Mouse (Mus musculus) left cerebral cortex, adult 2 months (tissue): Measurements from ENCODE around the gene Slc17a9. TPM values are rescaled to one million over a fixed set of nuclear protein-coding genes. Genes with fewer than 3 reads are reported as not detected.
A peak's percentile ranks its signal among the peaks of the same experiment; 100 is the strongest.
"Not testable (repeated sequence)": the region's sequence is repeated elsewhere in the genome, so short reads cannot be mapped to it uniquely, and the experiment has no call there.

Experiments used
- DNase-seq, 2 experiments: peaks; one replicate each; pipeline ENCODE4 v3.0.0; 2021 to 2022; ENCODE audit warnings: low spot score in 2 of 2, mixed read lengths in 1 of 2; ENCODE audit errors: extremely low spot score in 1 of 2
- H3K27ac ChIP-seq: fragments of 200-600 bp; 2 replicates; pipeline ENCODE4 v1.8.1; 2022
- H3K4me3 ChIP-seq: fragments of 200-600 bp; 2 replicates; pipeline ENCODE4 v1.8.1; 2022
- CTCF ChIP-seq: fragments of 200-600 bp; IDR thresholded peaks from 2 replicates; pipeline ENCODE4 v1.8.1; 2022; ENCODE audit warnings: antibody characterized with exemption, mild to moderate bottlenecking, moderate library complexity
- intact Hi-C: fragments of 180-260 bp; cut with DNase I; formaldehyde crosslinking; loops from one replicate; pipeline ENCODE4 v1.15.1; 2025
- total RNA-seq, 2 experiments: library from RNA; stranded (reverse); gene quantifications; 2 replicates each; pipeline ENCODE4 v1.2.3; 2021

Gene Slc17a9
- total RNA-seq, 2 experiments from 2014 or later = 0.57 TPM; not detected in 1

DNA sequence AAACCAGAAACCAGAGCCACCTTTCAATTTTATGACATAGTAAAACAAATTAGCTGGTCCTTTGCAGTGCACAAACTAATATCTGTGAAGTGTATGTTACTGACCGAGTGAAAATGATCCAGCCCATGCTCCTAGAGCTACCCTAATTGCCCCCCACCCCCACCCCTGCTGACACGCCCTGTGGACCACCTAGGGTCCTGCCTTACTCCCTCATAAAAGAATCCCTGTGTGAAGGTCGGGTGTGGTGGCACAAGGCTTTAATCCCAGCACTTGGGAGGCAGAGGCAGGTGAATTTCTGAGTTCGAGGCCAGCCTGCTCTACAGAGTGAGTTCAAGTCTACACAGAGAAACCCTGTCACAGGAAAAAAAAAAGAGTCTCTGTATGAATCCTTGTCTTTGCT, 13.5 kb upstream of the Slc17a9 start:
- TF ChIP-seq CTCF = no peak
- Histone ChIP-seq H3K27ac (no peak overlapping the region), H3K4me3 (peak overlapping the region; percentile 94; the same call in 1 of the 2 replicates)
- intact Hi-C loops = no loop called here
- no peak for DNase-seq

DNA sequence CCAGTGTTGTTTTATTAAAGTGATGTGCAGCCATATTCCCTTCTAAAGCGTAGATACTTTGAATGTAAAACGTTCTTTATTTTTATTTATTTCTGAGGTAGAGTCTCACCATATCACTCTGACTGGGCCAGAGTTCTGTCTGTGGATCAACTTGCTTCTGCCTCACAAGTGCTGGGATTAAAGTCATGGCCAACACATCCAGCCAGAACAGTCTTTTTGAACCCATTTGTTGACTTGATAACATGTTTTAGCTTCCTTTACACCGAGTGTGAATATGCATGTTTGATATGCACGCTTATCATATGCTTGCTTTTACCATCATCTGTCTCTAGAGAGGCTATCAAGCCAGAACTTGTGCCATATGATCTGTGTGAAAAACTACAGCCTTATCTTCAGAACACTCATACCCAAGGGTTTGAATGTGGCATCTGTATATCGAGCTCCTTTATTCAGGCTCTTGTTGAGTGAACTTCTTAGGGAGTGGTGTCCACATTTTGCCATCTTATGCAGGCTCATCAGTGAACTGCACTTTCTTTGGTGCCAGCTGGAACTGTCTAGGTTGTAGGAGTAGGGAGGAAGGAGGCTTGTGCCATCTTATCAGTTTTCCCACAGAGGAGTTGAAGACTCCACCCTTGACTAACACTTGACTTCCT, 12.9 kb upstream of the Slc17a9 start:
- intact Hi-C loops = no loop called here
- H3K4me3 ChIP-seq = no peak overlapping the region
- no peak overlapping the region for H3K27ac ChIP-seq
- TF ChIP-seq CTCF = no peak
- no peak for DNase-seq

DNA sequence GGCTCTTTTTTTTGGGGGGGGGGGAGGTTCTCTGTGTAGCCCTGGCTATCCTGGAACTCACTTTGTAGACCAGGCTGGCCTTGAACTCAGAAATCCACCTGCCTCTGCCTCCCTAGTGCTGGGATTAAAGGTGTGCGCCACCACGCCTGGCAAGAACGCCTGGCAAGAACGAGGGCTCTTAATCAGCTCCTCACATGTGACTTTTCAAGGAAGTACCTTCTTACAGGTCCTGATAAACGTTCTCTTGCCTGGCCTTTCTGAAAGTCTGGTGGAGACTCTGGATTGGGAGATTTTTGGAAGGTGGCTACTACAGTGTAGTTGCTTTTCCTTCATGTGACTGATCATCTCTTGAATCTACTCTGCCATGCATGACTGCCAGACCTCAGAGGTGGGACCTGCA, 2.3 kb upstream of the Slc17a9 start:
- intact Hi-C loops = loop anchor here (5.0 kb wide), 2 partner anchors 40 to 55 kb away; no protein-coding TSS in a partner anchor
- not testable (repeated sequence) for H3K4me3 ChIP-seq, H3K27ac ChIP-seq, DNase-seq

DNA sequence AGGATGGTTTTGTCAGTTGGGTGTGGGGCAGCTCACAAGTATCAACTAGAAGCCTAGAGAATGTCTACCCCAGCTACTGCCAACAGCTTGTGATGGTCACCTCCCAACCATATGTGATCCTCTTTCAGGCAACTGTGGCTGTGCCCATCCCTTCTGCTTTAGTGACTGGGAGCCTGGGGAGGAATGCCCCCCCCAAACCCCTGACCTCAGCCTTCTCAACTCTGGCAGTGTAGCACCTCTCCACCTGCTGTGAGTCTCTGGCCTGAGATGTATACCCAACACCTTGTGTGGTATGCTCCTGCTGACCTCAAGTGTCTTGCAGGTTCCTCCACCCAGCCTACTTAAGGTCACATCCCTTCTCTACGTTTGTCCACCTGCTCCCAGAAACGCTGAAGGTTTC, 1.2 kb upstream of the Slc17a9 start:
- no peak overlapping the region for H3K27ac ChIP-seq
- intact Hi-C loops = loop anchor here (5.0 kb wide), 2 partner anchors 42 to 57 kb away; no protein-coding TSS in a partner anchor
- H3K4me3 ChIP-seq = no peak overlapping the region
- no peak for TF ChIP-seq CTCF
- no peak for DNase-seq

DNA sequence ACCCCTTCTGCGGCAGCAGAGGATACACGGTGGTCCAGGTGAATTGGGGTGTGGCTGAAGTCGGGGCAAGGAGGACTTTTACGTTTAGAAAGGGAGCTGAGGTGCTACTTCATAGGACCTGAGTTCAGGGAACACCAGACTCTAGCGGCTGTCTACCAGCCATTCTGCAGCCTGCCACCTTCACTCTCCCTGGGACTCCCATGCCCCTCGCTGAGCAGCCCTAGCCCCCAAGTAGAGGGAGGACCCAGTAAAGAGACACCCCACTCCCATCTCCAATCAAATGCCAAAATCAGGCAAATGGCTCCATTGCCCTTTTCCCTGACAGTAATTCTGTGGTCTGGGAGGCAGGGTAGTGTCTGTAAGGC, 333 bp downstream of the Slc17a9 start:
- TF ChIP-seq CTCF = no peak
- Histone ChIP-seq H3K27ac (no peak overlapping the region), H3K4me3 (no peak overlapping the region)
- DNase-seq = no peak
- intact Hi-C loops = no loop called here

DNA sequence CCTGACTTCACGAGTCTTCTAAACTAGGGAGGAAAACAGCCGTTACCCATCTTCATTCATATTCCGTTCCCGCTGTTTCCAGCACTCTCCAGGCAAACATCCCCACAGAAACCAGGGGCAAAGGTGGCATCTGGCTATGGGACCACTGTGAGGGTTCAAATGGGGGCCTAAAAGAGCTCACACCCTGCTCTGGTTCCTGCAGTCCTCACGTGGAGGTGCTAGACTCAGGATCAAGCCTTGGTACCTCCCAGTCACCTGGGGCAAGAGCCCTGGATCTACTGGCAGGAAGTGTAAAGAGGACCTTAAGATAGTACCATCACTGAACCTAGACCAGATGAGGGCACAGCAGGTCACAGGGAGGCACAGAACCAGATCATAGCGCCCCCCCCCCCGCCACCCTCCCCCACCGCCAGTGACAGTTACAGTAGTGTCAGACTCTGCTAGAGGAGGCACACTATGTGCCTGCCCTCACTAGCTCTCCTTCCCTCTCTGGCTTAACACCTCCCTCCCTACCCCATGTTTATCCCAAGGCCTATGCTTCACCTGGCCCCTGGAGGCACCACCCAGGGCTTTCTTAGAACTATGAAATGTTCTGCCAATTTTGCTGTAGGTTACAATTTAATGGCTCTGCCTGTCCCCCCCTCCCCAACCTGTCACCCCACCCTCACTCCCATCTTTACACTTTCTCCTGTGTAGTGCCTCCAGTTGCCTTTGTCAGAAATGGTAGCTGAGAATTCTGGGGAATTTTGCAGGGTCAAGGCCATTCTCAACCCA, 980 bp downstream of the Slc17a9 start:
- no peak for DNase-seq
- no peak for TF ChIP-seq CTCF
- Histone ChIP-seq H3K27ac (no peak overlapping the region), H3K4me3 (no peak overlapping the region)
- intact Hi-C loops = no loop called here

DNA sequence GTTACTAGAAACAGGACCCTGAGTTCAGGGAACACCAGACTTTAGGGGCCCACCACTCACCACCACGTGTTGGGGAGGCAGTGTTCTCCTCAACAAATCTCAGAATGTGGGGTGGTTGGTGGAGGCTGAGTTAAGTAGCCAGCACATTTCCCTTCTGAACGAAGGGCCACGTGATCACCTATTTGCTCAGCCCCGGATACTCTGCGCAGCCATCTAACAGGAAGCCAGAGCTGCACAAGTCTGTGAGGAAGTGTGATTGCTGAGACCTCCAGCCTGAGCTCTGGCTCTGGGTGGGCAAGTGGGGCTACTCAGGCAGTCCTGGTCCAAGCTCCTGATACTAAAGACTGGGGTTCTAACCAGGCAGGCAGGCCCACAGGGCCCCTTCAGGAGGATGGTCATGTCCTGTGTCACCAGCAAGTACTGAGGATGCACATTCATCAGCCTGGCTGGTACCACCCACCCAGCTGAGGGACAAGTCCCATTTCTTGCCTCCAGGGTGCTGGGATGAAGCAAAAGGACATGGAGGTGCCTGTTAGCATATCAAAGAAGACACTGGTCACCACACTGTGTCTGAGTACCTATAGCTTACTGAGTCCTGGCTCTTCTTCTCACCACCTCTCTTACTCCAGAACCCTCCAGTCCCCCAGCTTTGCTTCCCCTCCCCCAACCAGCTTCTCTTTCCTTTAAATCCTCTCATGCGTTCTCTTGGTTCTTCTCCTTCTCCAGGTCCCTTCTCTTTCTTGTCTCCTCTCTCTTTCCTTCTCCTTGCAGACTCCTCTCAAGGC, 1.8 kb downstream of the Slc17a9 start:
- no peak for TF ChIP-seq CTCF
- DNase-seq = no peak
- intact Hi-C loops = no loop called here
- Histone ChIP-seq H3K27ac (no peak overlapping the region), H3K4me3 (no peak overlapping the region)

DNA sequence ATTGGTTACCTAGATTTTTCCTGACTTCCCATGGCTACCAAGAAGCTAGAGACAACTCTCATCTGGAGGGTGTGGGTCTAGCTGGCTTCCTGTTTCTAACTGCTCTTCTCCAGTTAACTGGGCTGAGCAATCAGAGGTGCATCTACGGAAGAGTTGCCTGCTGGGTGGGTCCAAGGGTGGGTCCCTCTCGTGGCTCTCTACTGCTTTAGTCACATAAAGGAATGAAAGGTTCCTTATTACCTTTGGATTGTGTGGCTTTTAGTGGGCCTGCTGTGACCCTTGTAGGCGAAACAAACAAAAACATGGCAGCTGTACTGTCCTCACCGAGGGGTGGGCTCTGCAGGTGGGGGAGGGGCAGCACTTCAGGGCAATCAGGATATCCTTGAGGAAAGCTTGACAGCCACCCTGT, 2.6 kb downstream of the Slc17a9 start:
- no peak for DNase-seq
- TF ChIP-seq CTCF = no peak
- no peak overlapping the region for H3K4me3 ChIP-seq
- H3K27ac ChIP-seq = no peak overlapping the region
- intact Hi-C loops = no loop called here

DNA sequence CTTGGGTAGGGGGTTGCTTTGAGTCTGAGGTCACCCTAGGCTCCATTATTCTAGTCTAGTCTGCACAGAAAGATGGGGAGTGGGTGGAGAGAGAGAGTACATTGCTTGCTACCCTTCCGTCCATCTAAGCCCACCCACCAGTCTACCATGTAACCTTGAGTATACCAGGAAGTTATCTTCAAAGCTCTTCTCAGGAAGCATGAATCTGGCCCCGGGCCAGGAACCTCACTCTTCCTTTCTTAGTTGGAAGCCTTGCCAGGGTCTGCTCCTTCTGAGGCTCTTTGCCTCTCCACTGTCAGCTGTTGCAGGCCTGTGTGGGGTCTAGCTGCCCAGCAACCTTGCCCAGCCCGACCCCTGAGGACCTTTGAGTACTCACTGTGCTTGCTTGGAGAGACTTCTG, 6.0 kb downstream of the Slc17a9 start:
- intact Hi-C loops = no loop called here
- Histone ChIP-seq H3K27ac (no peak overlapping the region), H3K4me3 (no peak overlapping the region)
- no peak for DNase-seq
- no peak for TF ChIP-seq CTCF

DNA sequence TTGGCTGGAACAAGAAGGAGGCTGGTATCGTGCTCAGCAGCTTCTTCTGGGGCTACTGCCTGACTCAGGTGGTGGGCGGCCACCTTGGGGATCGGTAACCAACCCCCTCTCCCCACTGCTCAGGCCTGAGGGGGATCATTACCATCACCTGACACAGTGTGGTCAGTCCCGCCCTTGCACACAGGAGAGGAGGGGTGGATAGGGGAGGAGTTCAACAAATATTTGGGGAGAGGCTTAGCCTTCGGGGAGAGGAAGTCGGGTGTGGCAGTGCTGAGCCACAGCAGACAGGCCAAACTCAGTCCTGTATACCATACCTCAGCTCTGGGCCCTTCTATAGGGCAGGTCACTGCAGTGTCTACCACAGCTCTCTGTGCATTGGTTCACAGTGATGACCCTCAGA, 6.9 kb downstream of the Slc17a9 start:
- H3K4me3 ChIP-seq = no peak overlapping the region
- intact Hi-C loops = no loop called here
- TF ChIP-seq CTCF = no peak
- H3K27ac ChIP-seq = no peak overlapping the region
- no peak for DNase-seq

DNA sequence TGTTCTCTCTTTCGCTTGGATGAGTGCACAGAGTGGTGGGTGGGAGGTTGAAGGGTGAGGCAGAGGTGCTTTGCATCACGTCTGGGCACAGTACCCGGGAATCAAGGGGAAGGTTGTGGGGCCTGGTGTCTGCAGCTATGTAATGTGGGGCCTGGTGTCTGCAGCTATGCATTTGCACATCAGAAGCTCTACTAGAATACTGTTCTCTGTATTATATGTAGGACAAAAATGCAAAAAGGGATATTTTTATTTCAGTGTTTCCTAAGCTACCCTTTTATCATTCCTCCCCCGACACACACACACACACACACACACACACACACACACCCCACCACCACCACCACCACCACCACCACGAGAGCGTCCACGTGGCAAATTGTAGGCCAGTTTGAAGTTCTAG, 10.2 kb downstream of the Slc17a9 start:
- intact Hi-C loops = no loop called here
- no peak for DNase-seq
- Histone ChIP-seq H3K4me3 (no peak overlapping the region), H3K27ac (peak overlapping the region; percentile 83)
- TF ChIP-seq CTCF = no peak

DNA sequence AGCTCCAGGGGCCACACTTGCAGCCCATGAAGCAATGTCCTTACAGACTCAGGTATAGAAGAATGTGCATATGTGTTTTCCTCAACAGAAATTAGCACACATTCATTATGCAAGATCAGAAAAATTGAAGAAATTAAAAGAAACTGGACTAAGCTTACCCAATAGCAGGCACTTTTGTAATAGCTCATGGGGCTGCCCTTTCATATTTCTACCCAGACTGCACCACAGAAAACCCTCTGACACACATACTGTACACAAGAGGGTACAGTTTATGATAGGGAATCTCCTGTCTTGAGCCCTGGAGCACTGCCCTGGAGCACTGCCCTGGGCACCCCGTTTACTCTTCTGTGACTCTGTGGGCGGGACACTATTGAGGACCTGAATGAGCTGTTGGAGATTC, 12.9 kb downstream of the Slc17a9 start:
- intact Hi-C loops = no loop called here
- no peak for TF ChIP-seq CTCF

More for the DNA sequence above, 12.9 kb downstream of the Slc17a9 start:
- no peak for DNase-seq
- Histone ChIP-seq H3K27ac (no peak overlapping the region), H3K4me3 (no peak overlapping the region)
